Mouse (Mus musculus): Measurements from ENCODE around the gene Capn9. TPM values are rescaled to one million over a fixed set of nuclear protein-coding genes. Genes with fewer than 3 reads are reported as not detected.

Capn9 gene
- polyA plus RNA-seq, 1 experiment = not detected

GRCm38 (mm10) chr8:124604066-124604465 lies 28.2 kb downstream of the Capn9 start:
- no peak overlapping the region for H3K27ac ChIP-seq (ENCODE audit: insufficient read depth, low read length)
- H3K4me1 ChIP-seq (ENCODE audit: control insufficient read depth, insufficient read depth, low read length) = no peaks in the 10 kb centered on the region
- no peak for TF ChIP-seq CTCF (IDR thresholded peaks at IDR 0.05; ENCODE audit: borderline replicate concordance, insufficient read depth, low read length)
- no peak for TF ChIP-seq POLR2A (IDR thresholded peaks at IDR 0.05; ENCODE audit: low read depth, low read length)
- H3K4me3 ChIP-seq (ENCODE audit: insufficient read depth, low read length) = no peak overlapping the region

GRCm38 (mm10) chr8:124608239-124608971 lies 32.5 kb downstream of the Capn9 start:
- Histone ChIP-seq H3K4me3 (ENCODE audit: insufficient read depth, low read length) (no peak overlapping the region), H3K27ac (ENCODE audit: insufficient read depth, low read length) (no peak overlapping the region), H3K4me1 (ENCODE audit: control insufficient read depth, insufficient read depth, low read length) (no peaks in the 10 kb centered on the region)
- no peak for TF ChIP-seq POLR2A (IDR thresholded peaks at IDR 0.05; ENCODE audit: low read depth, low read length)
- peak; percentile 46; the same call in 1 of the 2 replicates for TF ChIP-seq CTCF (IDR thresholded peaks at IDR 0.05; ENCODE audit: borderline replicate concordance, insufficient read depth, low read length)

- Histone ChIP-seq H3K4me3 (ENCODE audit: insufficient read depth, low read length) (no peak overlapping the region), H3K4me1 (ENCODE audit: control insufficient read depth, insufficient read depth, low read length) (no peaks in the 10 kb centered on the region)
These were observed 33.1 kb downstream of the Capn9 start for GRCm38 (mm10) chr8:124608972-124609353.

GRCm38 (mm10) chr8:124614325-124614724 lies 38.4 kb downstream of the Capn9 start:
- Histone ChIP-seq H3K4me1 (ENCODE audit: control insufficient read depth, insufficient read depth, low read length) (peaks cover 7% of the 10 kb centered on the region; the same call in 1 of the 2 replicates), H3K27ac (ENCODE audit: insufficient read depth, low read length) (no peak overlapping the region), H3K4me3 (ENCODE audit: insufficient read depth, low read length) (no peak overlapping the region)
- TF ChIP-seq POLR2A (IDR thresholded peaks at IDR 0.05; ENCODE audit: low read depth, low read length) (no peak), CTCF (IDR thresholded peaks at IDR 0.05; ENCODE audit: borderline replicate concordance, insufficient read depth, low read length) (no peak)

More at GRCm38 (mm10) chr8:124608972-124609353, 33.1 kb downstream of the Capn9 start:
- no peak overlapping the region for H3K27ac ChIP-seq (ENCODE audit: insufficient read depth, low read length)
- TF ChIP-seq POLR2A (IDR thresholded peaks at IDR 0.05; ENCODE audit: low read depth, low read length) (no peak), CTCF (IDR thresholded peaks at IDR 0.05; ENCODE audit: borderline replicate concordance, insufficient read depth, low read length) (no peak)

DNA sequence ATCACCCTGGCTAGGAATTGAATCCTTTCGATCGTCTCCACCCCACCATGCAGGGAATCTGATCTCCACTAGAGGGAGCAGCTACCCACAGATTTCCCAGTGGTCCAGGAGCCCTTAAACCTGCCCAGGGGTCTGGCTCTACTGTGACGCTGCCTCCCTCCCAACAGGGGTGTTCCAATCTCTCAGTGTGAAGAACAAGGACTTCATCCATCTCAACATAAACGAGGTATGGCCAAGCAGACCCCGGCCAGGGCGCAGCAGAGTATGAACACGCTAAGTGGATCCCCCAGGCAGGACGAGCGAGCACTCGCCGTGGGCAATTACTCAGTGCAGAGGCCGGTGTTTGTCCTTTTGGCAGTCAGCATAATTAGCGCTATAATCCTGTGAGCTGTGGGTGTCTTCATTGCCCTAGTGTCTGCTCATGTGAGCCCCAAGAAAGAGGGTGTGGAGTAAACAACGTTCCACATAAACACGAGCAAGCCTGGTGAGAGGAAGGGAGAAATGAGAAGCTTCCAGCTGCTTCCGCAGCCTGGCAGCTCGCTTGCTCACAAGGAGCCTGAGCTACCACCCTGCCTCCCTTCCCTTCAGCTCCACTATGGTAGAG lies 41.5 kb downstream of the Capn9 start:
- peak overlapping the region; percentile 4; the same call in 1 of the 2 replicates for H3K4me3 ChIP-seq (ENCODE audit: insufficient read depth, low read length)
- peaks cover 7% of the 10 kb centered on the region; the same call in 1 of the 2 replicates for H3K4me1 ChIP-seq (ENCODE audit: control insufficient read depth, insufficient read depth, low read length)
- H3K27ac ChIP-seq (ENCODE audit: insufficient read depth, low read length) = peak overlapping the region; percentile 83
- no peak for TF ChIP-seq POLR2A (IDR thresholded peaks at IDR 0.05; ENCODE audit: low read depth, low read length)
- TF ChIP-seq CTCF (IDR thresholded peaks at IDR 0.05; ENCODE audit: borderline replicate concordance, insufficient read depth, low read length) = peak; percentile 55; the same call in 1 of the 2 replicates

DNA sequence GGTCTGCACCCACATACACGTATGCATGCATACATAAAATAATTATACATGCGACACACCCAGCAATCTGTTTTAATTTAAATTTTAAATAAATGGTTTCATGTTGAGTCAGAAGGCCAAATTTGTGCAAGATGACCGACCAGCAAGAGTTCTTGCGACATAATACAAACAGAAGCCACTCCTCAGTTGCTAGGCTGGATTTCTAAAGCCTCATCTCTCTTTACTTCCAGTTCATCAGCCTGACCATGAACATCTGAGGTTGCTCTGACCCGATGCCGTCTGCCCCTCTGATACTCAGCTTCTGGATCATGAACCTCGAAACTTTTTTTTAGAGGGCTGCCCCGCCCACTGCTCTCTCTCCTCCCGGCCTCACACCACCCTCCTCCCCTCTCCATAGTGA lies 42.3 kb downstream of the Capn9 start:
- TF ChIP-seq POLR2A (IDR thresholded peaks at IDR 0.05; ENCODE audit: low read depth, low read length) = peak; percentile 59
- no peak for TF ChIP-seq CTCF (IDR thresholded peaks at IDR 0.05; ENCODE audit: borderline replicate concordance, insufficient read depth, low read length)
- Histone ChIP-seq H3K4me1 (ENCODE audit: control insufficient read depth, insufficient read depth, low read length) (peaks cover 7% of the 10 kb centered on the region; the same call in 1 of the 2 replicates), H3K27ac (ENCODE audit: insufficient read depth, low read length) (peak overlapping the region; percentile 83), H3K4me3 (ENCODE audit: insufficient read depth, low read length) (no peak overlapping the region)

DNA sequence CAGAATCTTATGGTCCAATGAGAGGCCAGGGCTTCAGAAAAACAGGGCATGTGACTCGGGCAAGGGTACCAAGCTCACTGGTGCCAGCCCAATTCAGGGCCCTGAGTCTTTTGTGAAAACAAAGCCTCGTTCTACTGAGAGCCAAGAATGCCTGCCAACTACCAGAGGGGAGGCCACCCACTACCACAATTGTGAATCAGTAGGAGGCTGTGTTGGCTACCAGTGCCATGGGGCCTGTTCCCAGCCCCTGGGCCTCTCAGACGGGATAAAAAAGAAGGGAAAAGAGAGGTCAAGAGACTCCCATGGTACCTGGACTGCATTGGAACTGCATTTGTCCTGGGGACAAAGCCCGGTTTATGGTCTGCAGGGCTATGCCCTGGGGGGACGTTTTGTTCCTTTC lies 45.3 kb downstream of the Capn9 start:
- TF ChIP-seq POLR2A (IDR thresholded peaks at IDR 0.05; ENCODE audit: low read depth, low read length) (no peak), CTCF (IDR thresholded peaks at IDR 0.05; ENCODE audit: borderline replicate concordance, insufficient read depth, low read length) (no peak)
- Histone ChIP-seq H3K4me1 (ENCODE audit: control insufficient read depth, insufficient read depth, low read length) (peaks cover 7% of the 10 kb centered on the region), H3K4me3 (ENCODE audit: insufficient read depth, low read length) (no peak overlapping the region), H3K27ac (ENCODE audit: insufficient read depth, low read length) (no peak overlapping the region)

GRCm38 (mm10) chr8:124626251-124626650 lies 50.3 kb downstream of the Capn9 start:
- Histone ChIP-seq H3K4me1 (ENCODE audit: control insufficient read depth, insufficient read depth, low read length) (peaks cover 2% of the 10 kb centered on the region; the same call in 1 of the 2 replicates), H3K4me3 (ENCODE audit: insufficient read depth, low read length) (no peak overlapping the region), H3K27ac (ENCODE audit: insufficient read depth, low read length) (no peak overlapping the region)
- TF ChIP-seq POLR2A (IDR thresholded peaks at IDR 0.05; ENCODE audit: low read depth, low read length) = no peak
- TF ChIP-seq CTCF (IDR thresholded peaks at IDR 0.05; ENCODE audit: borderline replicate concordance, insufficient read depth, low read length) = no peak

GRCm38 (mm10) chr8:124630489-124630888 lies 54.6 kb downstream of the Capn9 start:
- Histone ChIP-seq H3K27ac (ENCODE audit: insufficient read depth, low read length) (no peak overlapping the region), H3K4me3 (ENCODE audit: insufficient read depth, low read length) (no peak overlapping the region), H3K4me1 (ENCODE audit: control insufficient read depth, insufficient read depth, low read length) (peaks cover 10% of the 10 kb centered on the region)
- TF ChIP-seq POLR2A (IDR thresholded peaks at IDR 0.05; ENCODE audit: low read depth, low read length) (no peak), CTCF (IDR thresholded peaks at IDR 0.05; ENCODE audit: borderline replicate concordance, insufficient read depth, low read length) (no peak)

DNA sequence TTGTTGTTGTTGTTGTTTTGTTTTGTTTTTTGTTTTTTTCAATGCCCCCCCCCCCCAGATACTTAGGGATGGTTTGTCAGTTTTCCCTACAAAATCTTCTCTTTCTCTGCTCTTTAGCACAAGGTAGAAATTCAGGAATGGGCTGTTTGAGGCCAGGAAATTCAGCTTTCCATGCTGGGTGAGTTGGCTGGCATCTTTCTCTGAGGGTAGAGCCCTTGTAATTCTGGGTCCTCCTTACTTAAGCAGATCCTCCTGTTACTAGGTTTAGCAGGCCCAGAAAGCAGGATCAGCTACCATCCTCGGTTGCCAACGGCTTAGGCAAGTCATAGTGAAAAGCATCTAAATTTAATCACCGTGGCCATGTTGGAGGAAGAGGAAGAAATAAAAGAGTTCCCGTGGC lies 55.0 kb downstream of the Capn9 start:
- H3K4me1 ChIP-seq (ENCODE audit: control insufficient read depth, insufficient read depth, low read length) = peaks cover 10% of the 10 kb centered on the region
- H3K4me3 ChIP-seq (ENCODE audit: insufficient read depth, low read length) = no peak overlapping the region
- TF ChIP-seq POLR2A (IDR thresholded peaks at IDR 0.05; ENCODE audit: low read depth, low read length) (no peak), CTCF (IDR thresholded peaks at IDR 0.05; ENCODE audit: borderline replicate concordance, insufficient read depth, low read length) (no peak)
- H3K27ac ChIP-seq (ENCODE audit: insufficient read depth, low read length) = no peak overlapping the region

Measured in embryonic fibroblast, embryonic 13.5 days (primary cell).